Mouse (Mus musculus): ENCODE results near the gene Tmem95. TPM values are rescaled to one million over a fixed set of nuclear protein-coding genes. Genes with fewer than 3 reads are reported as not detected.

Tmem95 gene
- polyA plus RNA-seq, 1 experiment from 2014 or later: not detected

DNA sequence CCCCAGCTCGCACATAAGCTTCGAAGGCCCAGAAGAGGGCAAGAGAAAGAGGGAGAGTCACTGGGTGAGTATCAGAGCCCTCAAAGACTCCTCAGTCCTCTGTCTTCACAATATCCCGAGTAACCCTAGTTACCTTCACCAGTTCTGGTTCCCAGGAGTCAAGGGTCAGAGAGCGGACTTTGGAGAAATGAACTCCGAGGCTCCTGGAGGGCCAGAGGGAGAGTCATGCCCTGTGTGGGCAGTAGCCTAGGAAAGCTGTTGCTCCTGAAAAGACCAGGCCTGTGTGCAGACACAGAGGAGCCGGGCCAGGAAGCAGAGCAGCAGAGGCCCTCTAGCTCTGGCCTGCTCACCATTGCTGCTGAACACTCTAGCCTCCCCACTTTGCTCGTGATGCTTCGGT lies 6.8 kb upstream of the Tmem95 start:
- Histone ChIP-seq H3K27me3 (replicated peaks) (no peaks in the 10 kb centered on the region), H3K4me3 (replicated peaks) (no peak overlapping the region), H3K27ac (peak overlapping the region; percentile 46; the same call in 1 of the 2 replicates), H3K9ac (no peak overlapping the region), H3K4me2 (no peak overlapping the region), H3K36me3 (no peaks in the 10 kb centered on the region), H3K9me3 (no peaks in the 10 kb centered on the region), H3K4me1 (peaks cover 13% of the 10 kb centered on the region)
- 74% methylated on average over 8 of the region's 8 CpGs for WGBS
- no peak for ATAC-seq (ENCODE audit: insufficient read depth, low FRiP score, low read depth)

DNA sequence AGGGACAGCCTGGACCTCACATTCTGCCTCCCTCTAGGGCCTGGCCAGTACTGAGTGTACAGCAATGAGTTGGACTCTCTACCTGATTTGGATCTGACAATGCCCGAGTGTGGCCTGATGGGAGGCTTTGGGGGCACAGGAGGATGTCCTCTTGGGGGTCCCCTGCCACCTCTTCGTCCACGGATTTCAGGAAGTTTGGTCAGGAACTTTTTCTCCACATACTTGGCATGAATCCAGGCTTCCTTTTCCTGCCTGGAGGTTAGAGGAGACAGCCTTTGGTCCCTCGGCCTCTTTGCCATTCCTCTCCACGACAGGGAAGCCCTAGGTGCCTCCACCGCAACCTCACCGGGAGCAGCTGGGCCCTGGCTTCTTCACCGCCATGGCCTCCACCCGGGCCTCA lies 6.4 kb upstream of the Tmem95 start:
- ATAC-seq (ENCODE audit: insufficient read depth, low FRiP score, low read depth): no peak
- Histone ChIP-seq H3K4me1 (peaks cover 17% of the 10 kb centered on the region), H3K4me2 (no peak overlapping the region), H3K9me3 (no peaks in the 10 kb centered on the region), H3K27ac (peak overlapping the region; percentile 46; the same call in 1 of the 2 replicates), H3K27me3 (replicated peaks) (no peaks in the 10 kb centered on the region), H3K4me3 (replicated peaks) (no peak overlapping the region), H3K9ac (no peak overlapping the region), H3K36me3 (no peaks in the 10 kb centered on the region)
- 60% methylated on average over 9 of the region's 9 CpGs for WGBS

DNA sequence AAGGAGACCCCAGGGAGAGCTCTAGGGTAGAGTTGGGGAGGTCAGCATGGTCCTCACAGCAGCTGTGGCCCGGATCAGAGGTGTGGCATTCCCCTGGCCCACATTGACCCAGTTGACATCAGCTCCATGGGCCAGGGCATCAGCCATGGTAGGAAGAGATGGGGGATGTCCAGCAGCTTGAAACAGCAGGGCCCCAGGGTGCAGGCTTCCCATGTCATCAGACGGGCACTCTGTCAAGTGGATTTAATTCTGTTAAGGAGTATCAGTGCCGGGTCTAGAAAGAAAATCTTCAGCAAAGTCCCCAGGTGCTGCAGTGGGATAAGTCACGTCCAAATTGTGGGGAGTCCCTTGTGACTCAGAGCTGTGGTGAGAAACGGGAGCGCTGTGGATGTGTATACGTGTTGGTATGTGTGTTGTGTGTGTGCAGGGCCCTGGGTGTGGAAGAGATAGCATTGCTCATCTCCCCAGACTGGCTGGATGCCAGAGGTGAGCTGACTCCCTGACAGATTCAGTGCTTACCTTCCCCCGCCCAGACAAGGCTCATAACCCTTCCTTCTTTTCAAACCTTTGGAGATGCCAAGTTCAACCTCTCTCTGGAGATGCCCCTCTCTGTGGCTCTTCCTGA lies 5.8 kb upstream of the Tmem95 start:
- no peak for ATAC-seq (ENCODE audit: insufficient read depth, low FRiP score, low read depth)
- peaks cover 22% of the 10 kb centered on the region for H3K4me1 ChIP-seq
- no peaks in the 10 kb centered on the region for H3K27me3 ChIP-seq (replicated peaks)
- WGBS: 81% methylated on average over 8 of the region's 8 CpGs
- H3K9ac ChIP-seq: no peak overlapping the region
- no peaks in the 10 kb centered on the region for H3K9me3 ChIP-seq
- peak overlapping the region; percentile 46; the same call in 1 of the 2 replicates for H3K27ac ChIP-seq
- H3K36me3 ChIP-seq: no peaks in the 10 kb centered on the region
- H3K4me3 ChIP-seq (replicated peaks): no peak overlapping the region
- H3K4me2 ChIP-seq: no peak overlapping the region

DNA sequence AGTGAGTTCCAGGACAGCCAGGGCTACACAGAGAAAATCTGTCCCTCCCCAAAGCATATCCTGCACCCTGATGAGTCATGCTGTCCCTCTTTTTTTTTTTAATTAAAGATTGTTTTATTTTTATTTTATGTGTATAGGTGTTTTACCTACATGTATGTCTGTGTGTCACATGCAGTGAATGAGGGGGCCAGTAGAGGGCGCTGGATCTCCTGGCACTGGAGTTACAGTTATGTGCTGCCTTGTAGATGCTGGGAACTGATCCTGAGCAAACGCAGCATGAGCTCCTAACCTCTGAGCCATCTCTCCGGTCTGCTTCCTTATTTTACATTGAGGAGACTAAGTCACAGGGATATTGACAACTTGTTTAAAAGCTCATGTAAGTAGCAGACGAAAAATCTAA lies 5.2 kb upstream of the Tmem95 start:
- ATAC-seq (ENCODE audit: insufficient read depth, low FRiP score, low read depth): no peak

DNA sequence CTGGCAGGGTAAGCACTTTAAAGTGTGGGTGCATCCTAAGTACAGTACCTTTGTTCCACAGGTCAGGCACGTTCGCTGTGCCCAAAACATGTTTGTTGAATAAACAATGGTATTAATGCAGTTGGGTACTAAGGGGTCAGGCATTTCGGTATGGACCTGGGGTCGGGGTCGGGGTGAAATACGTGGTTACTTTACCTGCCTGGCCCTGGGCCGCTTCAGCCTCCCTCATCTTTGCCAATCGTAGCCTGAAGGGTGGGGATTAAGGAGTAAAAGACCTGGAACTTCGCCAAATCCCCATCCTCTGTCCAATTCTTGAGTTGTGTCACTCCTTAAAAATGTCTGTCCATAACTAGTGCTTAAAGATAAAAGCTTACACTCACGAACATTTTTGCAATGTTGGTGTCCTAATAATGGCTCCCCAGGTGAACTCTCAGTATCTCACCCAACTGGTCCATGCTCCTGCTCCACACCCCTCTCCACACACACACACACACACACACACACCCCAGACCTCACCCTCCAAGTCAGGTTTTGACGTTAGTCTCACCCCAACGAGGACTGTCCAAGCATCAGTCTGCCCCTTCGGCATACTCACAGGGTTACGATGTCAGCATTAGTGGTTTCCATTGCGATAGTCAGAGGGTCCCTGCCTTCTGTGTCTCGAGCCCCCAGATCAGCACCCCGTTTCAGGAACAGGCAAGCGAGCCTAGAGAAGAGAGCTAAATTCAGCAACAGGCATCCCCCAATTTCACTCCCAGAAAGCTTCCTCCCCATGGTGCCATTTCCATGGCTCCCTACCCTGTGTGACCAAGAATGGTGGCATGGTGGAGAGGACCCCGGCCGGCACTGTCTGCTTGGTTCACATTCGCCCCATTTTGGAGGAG lies 4.2 kb upstream of the Tmem95 start:
- ATAC-seq (ENCODE audit: insufficient read depth, low FRiP score, low read depth): no peak
- no peaks in the 10 kb centered on the region for H3K9me3 ChIP-seq
- no peaks in the 10 kb centered on the region for H3K36me3 ChIP-seq
- peak overlapping the region; percentile 93 for H3K27ac ChIP-seq
- H3K9ac ChIP-seq: peak overlapping the region; percentile 53; the same call in 1 of the 2 replicates
- peak overlapping the region; percentile 52 for H3K4me3 ChIP-seq (replicated peaks)
- H3K27me3 ChIP-seq (replicated peaks): no peaks in the 10 kb centered on the region
- 61% methylated on average over 21 of the region's 21 CpGs for WGBS
- H3K4me1 ChIP-seq: peaks cover 32% of the 10 kb centered on the region
- peak overlapping the region; percentile 90 for H3K4me2 ChIP-seq

More for the DNA sequence above, 5.2 kb upstream of the Tmem95 start:
- H3K9ac ChIP-seq: no peak overlapping the region
- no peaks in the 10 kb centered on the region for H3K36me3 ChIP-seq
- no peaks in the 10 kb centered on the region for H3K9me3 ChIP-seq
- no peak overlapping the region for H3K4me3 ChIP-seq (replicated peaks)
- WGBS: 63% methylated on average over 4 of the region's 4 CpGs
- H3K27me3 ChIP-seq (replicated peaks): no peaks in the 10 kb centered on the region
- H3K27ac ChIP-seq: no peak overlapping the region
- H3K4me2 ChIP-seq: no peak overlapping the region
- H3K4me1 ChIP-seq: peaks cover 26% of the 10 kb centered on the region

DNA sequence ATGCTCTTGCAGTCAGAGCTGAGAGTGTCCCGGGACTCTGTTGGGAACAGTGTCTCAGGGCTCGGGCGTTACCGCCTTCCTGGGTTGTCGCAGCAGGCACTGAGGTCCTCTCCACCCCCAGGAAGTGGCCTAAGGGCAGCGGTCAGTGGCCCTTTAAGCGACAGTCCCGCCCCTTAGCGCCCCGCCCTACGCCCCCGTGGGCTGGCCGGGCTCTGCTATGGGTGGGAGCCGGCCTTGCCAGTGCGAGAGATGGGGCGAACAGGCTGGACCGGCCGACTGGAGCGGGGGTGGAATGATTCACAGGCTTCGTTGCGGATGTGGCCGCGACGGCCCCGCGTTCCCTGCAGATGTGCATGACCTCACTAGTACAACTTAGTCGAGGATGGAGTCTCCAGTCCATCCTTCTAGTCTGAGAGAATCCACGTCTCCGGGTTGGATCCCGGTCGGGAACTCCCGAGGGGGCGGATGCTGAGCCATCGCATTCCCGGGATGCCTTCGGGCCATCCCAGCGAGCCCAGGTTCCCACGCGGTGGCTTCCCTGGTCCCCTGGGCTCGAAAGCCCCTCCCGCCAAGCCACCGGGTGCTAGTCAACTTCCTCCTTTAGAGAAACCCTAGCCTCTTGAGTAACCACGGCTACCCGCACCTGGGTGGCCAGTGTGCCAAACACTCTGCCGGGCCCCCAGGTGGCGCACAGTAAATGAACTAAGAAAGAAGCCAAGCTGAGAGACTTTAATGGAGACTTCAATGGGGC lies 3.2 kb upstream of the Tmem95 start, which contains the start of gene Kctd11:
Gene Kctd11 (minus strand): TSS at position 554 of the 751 bp plus-strand sequence.
- Histone ChIP-seq H3K27ac (peak within 1 kb of the TSS; percentile 93), H3K9ac (peak within 1 kb of the TSS; percentile 53), H3K4me2 (peak within 1 kb of the TSS; percentile 90), H3K36me3 (no peaks in the 10 kb centered on the region), H3K4me3 (replicated peaks) (peak within 1 kb of the TSS; percentile 52), H3K4me1 (peaks cover 42% of the 10 kb centered on the region), H3K9me3 (no peaks in the 10 kb centered on the region), H3K27me3 (replicated peaks) (no peaks in the 10 kb centered on the region)
- under 1% methylated on average over 46 of the region's 46 CpGs for WGBS
- peak; percentile 89 for ATAC-seq (ENCODE audit: insufficient read depth, low FRiP score, low read depth)

DNA sequence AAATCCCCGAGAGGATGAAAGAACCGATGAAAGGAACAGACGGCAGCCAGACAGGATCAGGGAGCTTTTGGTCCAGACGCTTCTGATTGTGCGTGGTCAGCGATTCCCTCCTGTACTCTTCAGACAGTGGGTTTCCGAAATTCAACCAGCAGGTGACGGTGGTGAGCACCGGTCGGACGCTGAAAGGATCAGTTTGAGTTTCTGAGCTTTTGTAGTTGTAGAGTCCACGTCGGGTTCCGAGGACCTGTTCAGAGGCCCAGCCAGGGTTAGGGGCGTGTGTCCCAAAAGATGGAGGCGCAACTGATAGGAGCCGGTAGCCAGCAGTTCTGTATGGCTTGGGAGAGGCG lies 2.7 kb upstream of the Tmem95 start:
- Histone ChIP-seq H3K9me3 (no peaks in the 10 kb centered on the region), H3K9ac (peak overlapping the region; percentile 53; the same call in 1 of the 2 replicates), H3K27ac (peak overlapping the region; percentile 93), H3K27me3 (replicated peaks) (no peaks in the 10 kb centered on the region), H3K4me3 (replicated peaks) (peak overlapping the region; percentile 52), H3K36me3 (no peaks in the 10 kb centered on the region), H3K4me1 (peaks cover 47% of the 10 kb centered on the region), H3K4me2 (peak overlapping the region; percentile 90)
- under 1% methylated on average over 18 of the region's 18 CpGs for WGBS
- ATAC-seq (ENCODE audit: insufficient read depth, low FRiP score, low read depth): peak; percentile 31

DNA sequence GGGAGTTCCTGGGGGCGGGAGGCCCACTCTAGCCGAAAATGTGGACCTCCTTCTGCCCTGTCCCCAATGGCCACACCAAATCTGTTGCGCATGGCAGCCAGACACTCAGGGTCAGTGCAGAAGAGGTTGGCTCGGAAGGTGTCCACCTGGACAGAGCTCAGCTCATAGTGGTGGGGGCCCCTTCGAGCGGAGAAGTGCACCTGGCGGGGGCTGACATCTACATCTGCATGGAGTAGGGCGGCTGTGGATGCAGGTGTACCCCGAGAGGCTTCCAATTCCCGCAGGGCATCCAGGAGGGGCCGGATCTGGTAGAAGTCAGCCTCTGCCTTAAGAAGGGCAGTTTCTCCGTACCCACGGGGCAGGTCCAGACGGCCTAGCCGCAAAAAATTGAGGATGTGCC lies 1.9 kb upstream of the Tmem95 start:
- Histone ChIP-seq H3K27ac (peak overlapping the region; percentile 93; the same call in 1 of the 2 replicates), H3K27me3 (replicated peaks) (no peaks in the 10 kb centered on the region), H3K9ac (peak overlapping the region; percentile 53), H3K9me3 (no peaks in the 10 kb centered on the region), H3K4me1 (peaks cover 47% of the 10 kb centered on the region), H3K36me3 (no peaks in the 10 kb centered on the region), H3K4me3 (replicated peaks) (peak overlapping the region; percentile 52), H3K4me2 (peak overlapping the region; percentile 90)
- no peak for ATAC-seq (ENCODE audit: insufficient read depth, low FRiP score, low read depth)
- 53% methylated on average over 15 of the region's 15 CpGs for WGBS

DNA sequence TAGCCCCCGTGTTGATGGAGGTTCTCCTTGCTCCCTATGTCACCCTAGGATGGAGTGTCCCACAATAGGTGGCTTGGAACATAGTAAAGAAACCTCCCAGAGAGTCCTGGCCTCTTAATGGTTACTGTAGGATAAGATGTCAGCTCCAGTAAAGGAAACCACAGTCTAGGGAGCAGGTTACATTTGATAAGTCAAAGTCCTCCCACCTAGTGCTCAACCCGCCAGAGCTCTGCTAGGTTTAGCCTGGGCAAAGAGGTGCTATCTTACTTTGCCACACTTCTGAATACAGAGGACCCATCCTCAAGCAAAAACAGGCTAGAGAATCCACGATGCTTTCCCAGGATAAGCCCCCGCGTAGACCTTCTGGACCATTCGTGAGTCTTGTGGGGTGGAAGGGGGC lies 1.1 kb upstream of the Tmem95 start:
- 81% methylated on average over 6 of the region's 6 CpGs for WGBS
- no peak overlapping the region for H3K9ac ChIP-seq
- H3K4me2 ChIP-seq: peak overlapping the region; percentile 90
- H3K9me3 ChIP-seq: no peaks in the 10 kb centered on the region
- H3K27ac ChIP-seq: 0 out of 2 replicates have a peak overlapping the region, but pooled peaks have one; percentile 9
- ATAC-seq (ENCODE audit: insufficient read depth, low FRiP score, low read depth): no peak
- no peaks in the 10 kb centered on the region for H3K36me3 ChIP-seq
- H3K4me3 ChIP-seq (replicated peaks): peak overlapping the region; percentile 52; the same call in 1 of the 2 replicates
- H3K27me3 ChIP-seq (replicated peaks): no peaks in the 10 kb centered on the region
- H3K4me1 ChIP-seq: peaks cover 47% of the 10 kb centered on the region

DNA sequence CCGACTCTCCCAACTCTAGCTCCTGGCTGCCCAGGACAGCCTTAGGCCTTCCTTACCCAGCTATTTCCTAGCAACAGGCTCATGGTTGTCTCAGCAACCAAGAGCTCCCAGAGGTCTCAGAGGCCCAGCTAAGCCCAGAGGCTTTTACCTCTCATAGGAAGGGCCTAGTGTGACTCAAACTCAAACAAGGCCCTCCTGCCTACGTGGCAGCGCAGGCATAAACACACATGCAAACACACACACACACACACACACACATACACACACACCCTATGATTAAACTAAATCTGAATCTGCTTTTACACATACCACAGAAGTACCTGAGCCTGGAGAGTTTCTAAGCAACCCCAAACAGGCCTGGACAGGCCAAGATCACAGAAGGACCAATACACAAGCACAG lies 581 bp upstream of the Tmem95 start:
- Histone ChIP-seq H3K4me1 (peaks cover 47% of the 10 kb centered on the region), H3K9me3 (no peaks in the 10 kb centered on the region), H3K27ac (no peak overlapping the region), H3K4me2 (peak overlapping the region; percentile 90), H3K4me3 (replicated peaks) (0 out of 2 replicates have a peak overlapping the region, but pooled peaks have one; percentile 3), H3K9ac (no peak overlapping the region), H3K36me3 (no peaks in the 10 kb centered on the region), H3K27me3 (replicated peaks) (no peaks in the 10 kb centered on the region)
- no peak for ATAC-seq (ENCODE audit: insufficient read depth, low FRiP score, low read depth)
- WGBS: 71% methylated on average over 3 of the region's 3 CpGs

DNA sequence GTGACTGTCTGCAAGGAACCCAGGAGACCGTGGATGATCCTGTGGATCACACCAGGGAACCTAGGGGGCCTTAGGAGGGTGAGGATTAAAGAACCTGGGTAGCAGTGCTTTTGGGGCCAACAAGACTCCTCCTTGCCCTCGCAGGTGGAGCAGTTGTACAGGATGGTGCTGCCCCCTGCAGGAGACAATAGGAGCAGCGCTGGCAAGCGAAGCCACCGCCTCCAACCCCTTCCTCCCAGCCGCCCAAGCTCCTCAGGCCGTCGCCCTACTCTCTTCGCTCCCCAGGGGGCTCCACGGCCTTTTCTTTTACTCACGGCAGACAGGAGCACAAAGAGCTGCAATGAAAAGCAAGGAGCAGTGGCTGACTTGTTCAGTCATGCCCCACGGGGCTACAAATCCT lies 951 bp downstream of the Tmem95 start:
- H3K9ac ChIP-seq: no peak overlapping the region
- no peak overlapping the region; the same call in 1 of the 2 replicates for H3K4me3 ChIP-seq (replicated peaks)
- peaks cover 46% of the 10 kb centered on the region for H3K4me1 ChIP-seq
- peak overlapping the region; percentile 44 for H3K4me2 ChIP-seq
- H3K36me3 ChIP-seq: no peaks in the 10 kb centered on the region
- WGBS: 5% methylated on average over 12 of the region's 12 CpGs
- no peaks in the 10 kb centered on the region for H3K9me3 ChIP-seq
- peak overlapping the region; percentile 72 for H3K27ac ChIP-seq
- no peaks in the 10 kb centered on the region for H3K27me3 ChIP-seq (replicated peaks)
- ATAC-seq (ENCODE audit: insufficient read depth, low FRiP score, low read depth): 0 out of 2 replicates have a peak, but pooled peaks have one; percentile 21
